8 mouse cellular contexts compared by ENCODE assay signal in genomic region chr5:123141555-123142160, GRCm38 (mm10). TPM values are rescaled to one million over a fixed set of nuclear protein-coding genes. Genes with fewer than 3 reads are reported as not detected.
DNase-seq lines count a peak whose midpoint lies in the region; ATAC-seq and TF ChIP-seq lines count a peak whose summit lies in the region.

No protein-coding gene starts in this region.

- peak overlapping the region; percentile 93 for H3ac ChIP-seq in C2C12 (ENCODE audit: control insufficient read depth, insufficient read length, low read depth)

- peak overlapping the region; percentile 100 for H3K4me2 ChIP-seq in stomach, postnatal 0 days (replicated peaks; ENCODE audit: low read depth)

- no peaks in the 10 kb centered on the region for H3K9me3 ChIP-seq in stomach, postnatal 0 days (ENCODE audit: control insufficient read depth, low read length)

- DNase-seq in frontal cortex, postnatal 25 days (ENCODE audit: low spot score in 2 of 2) = no peak
- DNase-seq in cerebellum, postnatal 10 days = peak; percentile 83 to 84
- peak; percentile 70 to 79 for DNase-seq in kidney, postnatal 4 days
- peak; percentile 64 for DNase-seq in stomach, postnatal 0 days (ENCODE audit: low spot score)

- peaks cover 7% of the 10 kb centered on the region; the same call in 1 of the 2 replicates for H3K4me1 ChIP-seq in stomach, postnatal 0 days (replicated peaks; ENCODE audit: control insufficient read depth, insufficient read depth)

- TF ChIP-seq EP300 in stomach, postnatal 0 days (optimal IDR thresholded peaks at IDR 0.05) = no peak

- peak; percentile 17; the same call in 1 of the 2 replicates for ATAC-seq in frontal cortex, adult (ENCODE audit: low TSS enrichment)
- peak; percentile 37 for ATAC-seq in granulocyte monocyte progenitor cell, adult 5-6 weeks (replicated peaks; ENCODE audit: poor library complexity, severe bottlenecking)
- peak; percentile 15; the same call in 1 of the 2 replicates for ATAC-seq in megakaryocyte progenitor cell, adult 5-6 weeks (replicated peaks; ENCODE audit: poor library complexity)
- ATAC-seq in stomach, postnatal 0 days (ENCODE audit: low FRiP score, low TSS enrichment) = no peak

- peak overlapping the region; percentile 56 for H3K4me3 ChIP-seq in C2C12 (ENCODE audit: insufficient read depth, poor library complexity, severe bottlenecking)
- peak overlapping the region; percentile 92 for H3K4me3 ChIP-seq in stomach, postnatal 0 days (ENCODE audit: low read depth, low read length)

- peaks cover 10% of the 10 kb centered on the region for H3K36me3 ChIP-seq in C2C12 (ENCODE audit: control insufficient read depth, insufficient read depth)
- peaks cover 5% of the 10 kb centered on the region; the same call in 1 of the 2 replicates for H3K36me3 ChIP-seq in stomach, postnatal 0 days (ENCODE audit: control insufficient read depth, insufficient read depth, low read length)

- peak overlapping the region; percentile 100 for H3K27ac ChIP-seq in stomach, postnatal 0 days (replicated peaks)

- H3K79me3 ChIP-seq in C2C12 (ENCODE audit: low read depth) = peaks cover 36% of the 10 kb centered on the region

- peaks cover 82% of the 10 kb centered on the region for H3K79me2 ChIP-seq in C2C12 (ENCODE audit: control insufficient read depth, insufficient read depth)

- no peaks in the 10 kb centered on the region for H3K27me3 ChIP-seq in C2C12 (ENCODE audit: control insufficient read depth, insufficient read depth, insufficient read length)
- H3K27me3 ChIP-seq in stomach, postnatal 0 days (ENCODE audit: control insufficient read depth, insufficient read depth, low read length) = no peaks in the 10 kb centered on the region

- WGBS in stomach, postnatal 0 days = 0% methylated on average over 34 of the region's 38 CpGs

- no peak for TF ChIP-seq CTCF in C2C12 (IDR thresholded peaks at IDR 0.05; ENCODE audit: control insufficient read depth, insufficient read depth, insufficient read length)
- no peak for TF ChIP-seq CTCF in stomach, postnatal 0 days (IDR thresholded peaks at IDR 0.05; ENCODE audit: low read depth)

- H3K9ac ChIP-seq in stomach, postnatal 0 days (ENCODE audit: low read length) = peak overlapping the region; percentile 98

TF ChIP-seq in C2C12, 6 proteins besides CTCF, POLR2A, EP300 and RAD21:
- TF ChIP-seq CEBPB (IDR thresholded peaks at IDR 0.05; ENCODE audit: low read depth) = no peak

RNA-seq across cellular contexts. Expression of gene Setd1b, which starts 0.3 kb away (rescaled TPM):
- 4.4 TPM for polyA plus RNA-seq in C2C12 (2012; fragmentation: generic; extraction: Trizol)
- 29.5 and 37.5 TPM in 2 replicates for total RNA-seq in granulocyte monocyte progenitor cell, adult 5-6 weeks (2014; fragmentation: Nextera tagmentation)
- 1.2 TPM in 2 replicates for total RNA-seq in granulocyte monocyte progenitor cell, adult 5-6 weeks (2017)
- total RNA-seq in megakaryocyte progenitor cell, adult 5-6 weeks (2015) = 27.5 and 28.3 TPM in 2 replicates
- 1.9 and 3.1 TPM in 2 replicates for total RNA-seq in megakaryocyte progenitor cell, adult 5-6 weeks (2017)
- 4.5 and 4.7 TPM in 2 replicates for polyA plus RNA-seq in stomach, postnatal 0 days (2015; fragmentation: Nextera tagmentation; extraction: Ambion mirVana)

RNA-seq across cellular contexts. Expression of gene Rhof, which starts 9.2 kb away (rescaled TPM):
- 1.9 TPM for polyA plus RNA-seq in C2C12 (2012; fragmentation: generic; extraction: Trizol)
- total RNA-seq in granulocyte monocyte progenitor cell, adult 5-6 weeks (2014; fragmentation: Nextera tagmentation) = 1.5 TPM in 1 of 2 replicates, not detected in the other
- total RNA-seq in granulocyte monocyte progenitor cell, adult 5-6 weeks (2017) = 0.26 and 1.6 TPM in 2 replicates
- total RNA-seq in megakaryocyte progenitor cell, adult 5-6 weeks (2015) = 0.42 and 1.0 TPM in 2 replicates
- 0.54 and 1.1 TPM in 2 replicates for total RNA-seq in megakaryocyte progenitor cell, adult 5-6 weeks (2017)
- polyA plus RNA-seq in stomach, postnatal 0 days (2015; fragmentation: Nextera tagmentation; extraction: Ambion mirVana) = 18.6 and 22.3 TPM in 2 replicates

RNA-seq across cellular contexts. Expression of gene Psmd9, which starts 27.6 kb away (rescaled TPM):
- polyA plus RNA-seq in C2C12 (2012; fragmentation: generic; extraction: Trizol) = 33.2 TPM
- 26.5 and 45.9 TPM in 2 replicates for total RNA-seq in granulocyte monocyte progenitor cell, adult 5-6 weeks (2014; fragmentation: Nextera tagmentation)
- 15.5 and 25.2 TPM in 2 replicates for total RNA-seq in granulocyte monocyte progenitor cell, adult 5-6 weeks (2017)
- total RNA-seq in megakaryocyte progenitor cell, adult 5-6 weeks (2015) = 22.3 and 23.9 TPM in 2 replicates
- 15.2 and 19.4 TPM in 2 replicates for total RNA-seq in megakaryocyte progenitor cell, adult 5-6 weeks (2017)
- 48.6 and 51.4 TPM in 2 replicates for polyA plus RNA-seq in stomach, postnatal 0 days (2015; fragmentation: Nextera tagmentation; extraction: Ambion mirVana)

RNA-seq across cellular contexts. Expression of gene Hpd, which starts 40.9 kb away (rescaled TPM):
- not detected for polyA plus RNA-seq in C2C12 (2012; fragmentation: generic; extraction: Trizol)
- total RNA-seq in granulocyte monocyte progenitor cell, adult 5-6 weeks (2014; fragmentation: Nextera tagmentation) = not detected in 2 replicates
- total RNA-seq in granulocyte monocyte progenitor cell, adult 5-6 weeks (2017) = not detected in 2 replicates
- total RNA-seq in megakaryocyte progenitor cell, adult 5-6 weeks (2015) = not detected in 2 replicates
- total RNA-seq in megakaryocyte progenitor cell, adult 5-6 weeks (2017) = not detected in 2 replicates
- polyA plus RNA-seq in stomach, postnatal 0 days (2015; fragmentation: Nextera tagmentation; extraction: Ambion mirVana) = 0.69 and 0.99 TPM in 2 replicates

Comparison
In these comparisons a context has a peak if more than half of its experiments do, and no peak if none do; other contexts are left out.
1. DNase-seq: peak in cerebellum, postnatal 10 days (2 of 2), kidney, postnatal 4 days (2 of 2) and stomach, postnatal 0 days (single experiment); none in frontal cortex, postnatal 25 days (0 of 2).